Mouse (Mus musculus) stomach, postnatal 0 days (tissue): ENCODE measurements around the gene Arpc1a.
"Not testable (repeated sequence)": the region's sequence is repeated elsewhere in the genome, so short reads cannot be mapped to it uniquely, and the experiment has no call there.

Source experiments
- CTCF ChIP-seq: IDR thresholded peaks from 2 replicates; pipeline ENCODE4 v1.5.1; 2016; ENCODE audit warnings: antibody characterized with exemption, low read depth, mild to moderate bottlenecking, moderate library complexity
- EP300 ChIP-seq: optimal IDR thresholded peaks from 2 replicates; pipeline ENCODE3; 2016; ENCODE audit warnings: antibody characterized with exemption

DNA sequence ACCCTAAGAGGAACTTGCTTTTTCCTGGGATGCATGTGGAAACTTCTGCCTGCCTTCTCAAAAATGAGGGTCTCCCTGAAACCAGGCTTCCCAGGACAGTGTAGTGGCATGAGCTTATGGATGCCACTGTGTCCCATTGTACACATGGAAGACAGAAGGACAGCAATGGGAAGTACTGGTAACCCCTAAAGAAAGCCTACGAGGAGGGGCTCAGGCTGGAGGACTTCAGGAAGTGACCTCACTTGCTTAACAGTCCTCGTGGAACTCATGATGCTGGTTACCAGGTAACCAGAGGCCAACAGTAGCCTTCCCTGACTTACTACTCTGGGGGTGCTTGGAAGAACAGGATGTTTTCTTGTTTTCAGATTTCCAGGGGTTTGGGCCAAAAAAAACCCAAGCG is 40.9 kb upstream of the Arpc1a start, which contains the start of gene 1700018F24Rik:
- not testable (repeated sequence) for TF ChIP-seq CTCF, EP300
